ENCODE assay signal across 16 mouse cellular contexts in the genomic region with DNA sequence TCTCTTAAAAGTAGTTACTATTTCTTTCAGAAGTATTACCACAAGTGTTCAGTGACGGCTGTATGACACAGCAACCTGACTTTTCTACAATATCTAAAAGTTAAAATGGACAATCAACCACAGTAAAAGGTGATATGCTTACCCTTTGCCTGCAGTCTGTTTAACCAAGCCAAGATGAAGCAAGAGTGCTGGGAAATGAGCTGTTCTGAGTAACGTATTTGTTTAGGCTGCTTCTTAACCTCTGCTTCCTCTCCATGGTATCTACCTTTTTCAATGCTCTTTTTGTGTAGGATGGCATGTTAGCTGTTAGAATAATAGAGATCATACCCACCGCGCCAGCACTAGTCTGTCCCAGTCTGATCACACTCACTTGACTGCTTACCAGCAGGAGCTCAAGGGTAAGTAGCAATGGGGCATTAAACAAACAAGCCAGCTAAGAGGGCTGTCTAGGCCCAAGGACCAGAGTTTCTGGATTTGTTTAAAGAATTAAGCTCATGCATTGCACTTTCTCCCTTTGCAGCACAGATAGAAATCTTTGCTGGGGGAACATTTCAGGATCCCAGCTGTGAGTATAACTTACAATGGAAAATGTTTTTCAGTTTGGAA.
DNase-seq lines count a peak whose midpoint lies in the region; ATAC-seq and TF ChIP-seq lines count a peak whose summit lies in the region.
"Had no signal": no experiment of that assay in that cellular context is flagged by ENCODE, and none has a peak within 500 bp of the region (broad histone marks: within the 10 kb centered on the region; RNA-seq: fewer than 3 reads in every experiment).

No protein-coding gene starts in this region.

- WGBS in kidney, adult 2 months, result 78% methylated on average over 4 of the region's 4 CpGs
- WGBS in midbrain, embryonic 11.5 days, result 75% methylated on average over 4 of the region's 4 CpGs
- WGBS in midbrain, embryonic 16.5 days, result 51% methylated on average over 4 of the region's 4 CpGs
- 79% methylated on average over 4 of the region's 4 CpGs for WGBS in liver, embryonic 11.5 days

- no peaks in the 10 kb centered on the region for H3K36me3 ChIP-seq in kidney, adult 2 months (ENCODE audit: control insufficient read depth, insufficient read depth, low read length)
- H3K36me3 ChIP-seq in midbrain, embryonic 11.5 days (ENCODE audit: control insufficient read depth, insufficient read depth, low read length), result no peaks in the 10 kb centered on the region
- no peaks in the 10 kb centered on the region for H3K36me3 ChIP-seq in midbrain, embryonic 16.5 days (ENCODE audit: control insufficient read depth, insufficient read depth, low read length)
- no peaks in the 10 kb centered on the region for H3K36me3 ChIP-seq in liver, embryonic 11.5 days (ENCODE audit: control insufficient read depth, insufficient read depth, low read length)
- H3K36me3 ChIP-seq: neural tube, embryonic 13.5 days had no signal

- no peak overlapping the region for H3K4me3 ChIP-seq in kidney, adult 2 months (ENCODE audit: insufficient read depth, low read depth, low read length)
- H3K4me3 ChIP-seq in midbrain, embryonic 11.5 days (ENCODE audit: low read depth, low read length), result no peak overlapping the region
- no peak overlapping the region for H3K4me3 ChIP-seq in midbrain, embryonic 16.5 days (ENCODE audit: low read depth, low read length)
- H3K4me3 ChIP-seq in liver, embryonic 11.5 days (ENCODE audit: low read depth, low read length), result no peak overlapping the region
- H3K4me3 ChIP-seq: neural tube, embryonic 13.5 days had no signal

- H3K9me3 ChIP-seq in midbrain, embryonic 11.5 days (ENCODE audit: control insufficient read depth, low read length), result no peaks in the 10 kb centered on the region
- H3K9me3 ChIP-seq in midbrain, embryonic 16.5 days (replicated peaks; ENCODE audit: control insufficient read depth, low read length, poor library complexity, severe bottlenecking), result no peaks in the 10 kb centered on the region
- no peaks in the 10 kb centered on the region for H3K9me3 ChIP-seq in liver, embryonic 11.5 days (ENCODE audit: control insufficient read depth, low read length)
- H3K9me3 ChIP-seq: neural tube, embryonic 13.5 days had no signal

- H3K9ac ChIP-seq in midbrain, embryonic 11.5 days (ENCODE audit: low read length), result no peak overlapping the region
- H3K9ac ChIP-seq in midbrain, embryonic 16.5 days (ENCODE audit: low read depth, low read length), result no peak overlapping the region
- H3K9ac ChIP-seq in liver, embryonic 11.5 days (ENCODE audit: low read depth, low read length), result no peak overlapping the region
- H3K9ac ChIP-seq: hindbrain, embryonic 14.5 days; neural tube, embryonic 13.5 days had no signal

- no peak for ATAC-seq in midbrain, embryonic 11.5 days (ENCODE audit: low FRiP score)
- no peak for ATAC-seq in midbrain, embryonic 16.5 days
- ATAC-seq in liver, embryonic 11.5 days (replicated peaks; ENCODE audit: low FRiP score), result no peak

- DNase-seq in kidney, adult 2 months, result peak; percentile 14
- no peak for DNase-seq in kidney, postnatal 14 days
- peak; percentile 76 for DNase-seq in midbrain, embryonic 11.5 days (ENCODE audit: low spot score, missing footprints)
- no peak for DNase-seq in liver, embryonic 11.5 days (ENCODE audit: low spot score)
- peak; percentile 54 for DNase-seq in yolk sac, embryonic 10.5 days (ENCODE audit: low spot score)
- DNase-seq in adrenal gland, postnatal 25 days, result no peak
- DNase-seq in ovary, postnatal 10 days (ENCODE audit: low spot score), result no peak
- DNase-seq: adrenal gland, postnatal 10 days; B cell, adult 2 months; cerebellum, postnatal 14 days; kidney, adult 9 months; layer of hippocampus, adult 9-11 months; retina, postnatal 1 day had no signal

- no peak for TF ChIP-seq CTCF in kidney, adult 2 months (conservative IDR thresholded peaks at IDR 0.05; ENCODE audit: insufficient read depth, insufficient read length, low read depth, low read length)

- H3K4me1 ChIP-seq in kidney, adult 2 months (ENCODE audit: control insufficient read depth, insufficient read depth, low read length), result peaks cover 24% of the 10 kb centered on the region
- no peaks in the 10 kb centered on the region for H3K4me1 ChIP-seq in midbrain, embryonic 11.5 days (ENCODE audit: control insufficient read depth, insufficient read depth, low read length)
- H3K4me1 ChIP-seq in midbrain, embryonic 16.5 days (ENCODE audit: control insufficient read depth, insufficient read depth, low read length), result no peaks in the 10 kb centered on the region
- H3K4me1 ChIP-seq in liver, embryonic 11.5 days (replicated peaks; ENCODE audit: control insufficient read depth, insufficient read depth, low read length), result peaks cover 7% of the 10 kb centered on the region; the same call in 1 of the 2 replicates
- H3K4me1 ChIP-seq: neural tube, embryonic 13.5 days had no signal

- TF ChIP-seq POLR2A in kidney, adult 2 months (IDR thresholded peaks at IDR 0.05; ENCODE audit: low read depth, low read length), result no peak

- no peak overlapping the region for H3K4me2 ChIP-seq in midbrain, embryonic 11.5 days
- no peak overlapping the region for H3K4me2 ChIP-seq in midbrain, embryonic 16.5 days (ENCODE audit: low read length)
- no peak overlapping the region for H3K4me2 ChIP-seq in liver, embryonic 11.5 days
- H3K4me2 ChIP-seq: hindbrain, embryonic 14.5 days; neural tube, embryonic 13.5 days had no signal

- peak overlapping the region; percentile 74 for H3K27ac ChIP-seq in kidney, adult 2 months (ENCODE audit: insufficient read depth, low read depth, low read length)
- H3K27ac ChIP-seq in midbrain, embryonic 11.5 days (ENCODE audit: low read depth, low read length), result no peak overlapping the region
- no peak overlapping the region for H3K27ac ChIP-seq in midbrain, embryonic 16.5 days (ENCODE audit: low read length)
- 0 out of 2 replicates have a peak overlapping the region, but pooled peaks have one; percentile 19 for H3K27ac ChIP-seq in liver, embryonic 11.5 days (ENCODE audit: low read depth, low read length)
- H3K27ac ChIP-seq: hindbrain, embryonic 14.5 days; neural tube, embryonic 13.5 days had no signal

- H3K27me3 ChIP-seq in kidney, adult 2 months (replicated peaks; ENCODE audit: control insufficient read depth, insufficient read depth, low read length), result no peaks in the 10 kb centered on the region
- no peaks in the 10 kb centered on the region for H3K27me3 ChIP-seq in midbrain, embryonic 11.5 days (ENCODE audit: control insufficient read depth, insufficient read depth, low read length)
- no peaks in the 10 kb centered on the region for H3K27me3 ChIP-seq in midbrain, embryonic 16.5 days (ENCODE audit: control insufficient read depth, insufficient read depth, low read depth, low read length)
- no peaks in the 10 kb centered on the region for H3K27me3 ChIP-seq in liver, embryonic 11.5 days (replicated peaks; ENCODE audit: control insufficient read depth, insufficient read depth, low read length)
- H3K27me3 ChIP-seq: neural tube, embryonic 13.5 days had no signal

Comparison
In these comparisons a context has a peak if more than half of its experiments do, and no peak if none do; other contexts are left out.
1. DNase-seq: peak in kidney, adult 2 months (single experiment), midbrain, embryonic 11.5 days (single experiment) and yolk sac, embryonic 10.5 days (single experiment); none in kidney, postnatal 14 days (single experiment), liver, embryonic 11.5 days (single experiment), adrenal gland, postnatal 25 days (single experiment) and ovary, postnatal 10 days (single experiment).
2. H3K27ac ChIP-seq: peak in kidney, adult 2 months (single experiment) and liver, embryonic 11.5 days (single experiment); none in midbrain, embryonic 11.5 days (single experiment) and midbrain, embryonic 16.5 days (single experiment).